Mouse (Mus musculus): Measurements from ENCODE around the gene Dnajc16.

GRCm38 (mm10) chr4:141831361-141831760 lies 40.6 kb upstream of the Dnajc16 start:
- no peak for TF ChIP-seq CTCF (IDR thresholded peaks at IDR 0.05; ENCODE audit: control insufficient read depth, insufficient read depth, insufficient replicate concordance, low read depth, low read length)
- TF ChIP-seq POLR2A (IDR thresholded peaks at IDR 0.05; ENCODE audit: control insufficient read depth, low read depth, low read length) = no peak
